ENCODE assay signal across 16 mouse cellular contexts in genomic region chrX:7993068-7993735, GRCm38 (mm10). TPM values are rescaled to one million over a fixed set of nuclear protein-coding genes. Genes with fewer than 3 reads are reported as not detected.
DNase-seq lines count a peak whose midpoint lies in the region; ATAC-seq lines count a peak whose summit lies in the region.
"Had no signal": no experiment of that assay in that cellular context is flagged by ENCODE, and none has a peak within 500 bp of the region (broad histone marks: within the 10 kb centered on the region; RNA-seq: fewer than 3 reads in every experiment).

No protein-coding gene starts in this region.

- peak overlapping the region; percentile 55 for H3K4me2 ChIP-seq in liver, embryonic 16.5 days (ENCODE audit: low read depth, low read length)
- H3K4me2 ChIP-seq: midbrain, embryonic 15.5 days had no signal

- H3K9me3 ChIP-seq in liver, embryonic 16.5 days (replicated peaks; ENCODE audit: control insufficient read depth, low read length), result no peaks in the 10 kb centered on the region
- H3K9me3 ChIP-seq: midbrain, embryonic 15.5 days had no signal

- peak; percentile 9 for DNase-seq in heart, postnatal 4 days
- DNase-seq in heart, adult 18-20 months, result no peak
- DNase-seq in R1 (ENCODE audit: low read depth, low spot score), result peak; percentile 78
- DNase-seq in kidney, adult 9 months, result peak; percentile 37
- no peak for DNase-seq in thymus, postnatal 36 days
- DNase-seq in lung, postnatal 10 days, result no peak
- DNase-seq in layer of hippocampus, postnatal 36 days, result no peak
- DNase-seq: lung, adult 18-20 months had no signal

- ATAC-seq in liver, embryonic 16.5 days (ENCODE audit: low read depth), result peak; percentile 93
- ATAC-seq: activated CD4-positive, CD25-positive, alpha-beta regulatory T cell, adult 4 months; hindbrain, postnatal 0 days; midbrain, embryonic 15.5 days had no signal

- H3K36me3 ChIP-seq in liver, embryonic 16.5 days (ENCODE audit: control insufficient read depth, insufficient read depth), result no peaks in the 10 kb centered on the region
- H3K36me3 ChIP-seq: midbrain, embryonic 15.5 days had no signal

- peak overlapping the region; percentile 27; the same call in 1 of the 2 replicates for H3K4me3 ChIP-seq in liver, embryonic 16.5 days (ENCODE audit: low read depth, low read length)
- H3K4me3 ChIP-seq: midbrain, embryonic 15.5 days had no signal

- H3K27me3 ChIP-seq in liver, embryonic 16.5 days (ENCODE audit: control insufficient read depth, insufficient read depth, low read depth, low read length), result no peaks in the 10 kb centered on the region
- H3K27me3 ChIP-seq: midbrain, embryonic 15.5 days had no signal

- peak overlapping the region; percentile 93 for H3K27ac ChIP-seq in liver, embryonic 16.5 days (ENCODE audit: low read length)
- H3K27ac ChIP-seq: hindbrain, postnatal 0 days; midbrain, embryonic 15.5 days had no signal

- H3K4me1 ChIP-seq in liver, embryonic 16.5 days (ENCODE audit: control insufficient read depth, low read depth, low read length), result peaks cover 16% of the 10 kb centered on the region
- H3K4me1 ChIP-seq: midbrain, embryonic 15.5 days had no signal

- 35% methylated on average over 10 of the region's 10 CpGs for WGBS in liver, embryonic 16.5 days (ENCODE audit: insufficient replicate concordance)

- H3K9ac ChIP-seq in liver, embryonic 16.5 days (ENCODE audit: low read depth, low read length), result 0 out of 2 replicates have a peak overlapping the region, but pooled peaks have one; percentile 18
- H3K9ac ChIP-seq: midbrain, embryonic 15.5 days had no signal

RNA-seq across cellular contexts. Expression of gene Gata1, which starts 15.3 kb away (rescaled TPM):
- under 1 TPM in 1 of 2 experiments, not detected in 1; 0.14 TPM for total RNA-seq in heart, postnatal 4 days (2021)
- total RNA-seq in heart, adult 18-20 months (2021), result not detected
- polyA plus RNA-seq in liver, embryonic 16.5 days (2015; fragmentation: Nextera tagmentation; extraction: Ambion mirVana), result 101 and 107 TPM in 2 replicates
- total RNA-seq in layer of hippocampus, postnatal 36 days (2021), result not detected
- total RNA-seq: hindbrain, postnatal 0 days; left cerebral cortex, adult 18-20 months had no signal
- polyA plus RNA-seq: hindbrain, postnatal 0 days had no signal

RNA-seq across cellular contexts. Expression of gene Glod5, which starts 25.1 kb away (rescaled TPM):
- total RNA-seq in heart, postnatal 4 days (2021), result not detected
- not detected for total RNA-seq in heart, adult 18-20 months (2021)
- polyA plus RNA-seq in liver, embryonic 16.5 days (2015; fragmentation: Nextera tagmentation; extraction: Ambion mirVana), result 0.13 and 0.28 TPM in 2 replicates
- total RNA-seq in layer of hippocampus, postnatal 36 days (2021), result under 1 TPM in 1 of 2 experiments, not detected in 1; 0.81 TPM
- total RNA-seq: hindbrain, postnatal 0 days; neutrophil, adult 5-6 weeks had no signal
- polyA plus RNA-seq: activated CD4-positive, CD25-positive, alpha-beta regulatory T cell, adult 4 months; embryonic facial prominence, embryonic 11.5 days; heart, embryonic 14.5 days had no signal

RNA-seq across cellular contexts. Expression of gene Hdac6, which starts 45.5 kb away (rescaled TPM):
- total RNA-seq in heart, postnatal 4 days (2021), result 10 to 100 TPM; 30.3 to 32.8 TPM
- 10 to 100 TPM; 10.4 to 11.3 TPM for total RNA-seq in heart, adult 18-20 months (2021)
- 11.5 and 12.1 TPM in 2 replicates for polyA plus RNA-seq in liver, embryonic 16.5 days (2015; fragmentation: Nextera tagmentation; extraction: Ambion mirVana)
- 10 to 100 TPM; 50.6 to 50.8 TPM for total RNA-seq in layer of hippocampus, postnatal 36 days (2021)

Comparison
In these comparisons a context has a peak if more than half of its experiments do, and no peak if none do; other contexts are left out.
1. DNase-seq: peak in heart, postnatal 4 days (single experiment), R1 (single experiment) and kidney, adult 9 months (single experiment); none in heart, adult 18-20 months (0 of 2), thymus, postnatal 36 days (0 of 2), lung, postnatal 10 days (single experiment) and layer of hippocampus, postnatal 36 days (0 of 2).